Mouse (Mus musculus): ENCODE results near the gene Psmc2. TPM values are rescaled to one million over a fixed set of nuclear protein-coding genes. Genes with fewer than 3 reads are reported as not detected.

The Psmc2 gene
- polyA plus RNA-seq (2014; fragmentation: Illumina TruSeq; extraction: RNeasy Lipid Tissue Mini Kit (QIAGEN cat#74804); ENCODE audit: insufficient read depth, low read depth, low replicate concordance): 65.4 TPM

GRCm38 (mm10) chr5:21785053-21785452, at the start of gene Psmc2, which contains the start of gene Dnajc2:
Gene Psmc2 (plus strand): TSS chr5:21785283.
Gene Dnajc2 (minus strand): TSS chr5:21785251.

GRCm38 (mm10) chr5:21736956-21737585, 48.0 kb upstream of the Psmc2 start, which contains the start of gene Pmpcb:
Gene Pmpcb (plus strand): TSS chr5:21737141.

Other genes starting within 250 kb of the Psmc2 start
- gene Lrrc17, start 241.7 kb upstream of the Psmc2 start, polyA plus RNA-seq (2014; fragmentation: Illumina TruSeq; extraction: RNeasy Lipid Tissue Mini Kit (QIAGEN cat#74804); ENCODE audit: insufficient read depth, low read depth, low replicate concordance): 5.5 TPM
- gene Fbxl13, start 139.6 kb upstream of the Psmc2 start, polyA plus RNA-seq (2014; fragmentation: Illumina TruSeq; extraction: RNeasy Lipid Tissue Mini Kit (QIAGEN cat#74804); ENCODE audit: insufficient read depth, low read depth, low replicate concordance): 1.1 TPM
- 20.5 TPM for gene Armc10, start 139.5 kb upstream of the Psmc2 start, polyA plus RNA-seq (2014; fragmentation: Illumina TruSeq; extraction: RNeasy Lipid Tissue Mini Kit (QIAGEN cat#74804); ENCODE audit: insufficient read depth, low read depth, low replicate concordance)
- gene Napepld, start 83.9 kb upstream of the Psmc2 start, polyA plus RNA-seq (2014; fragmentation: Illumina TruSeq; extraction: RNeasy Lipid Tissue Mini Kit (QIAGEN cat#74804); ENCODE audit: insufficient read depth, low read depth, low replicate concordance): 2.8 TPM
- gene Pmpcb, start 48.1 kb upstream of the Psmc2 start, polyA plus RNA-seq (2014; fragmentation: Illumina TruSeq; extraction: RNeasy Lipid Tissue Mini Kit (QIAGEN cat#74804); ENCODE audit: insufficient read depth, low read depth, low replicate concordance): 39.7 TPM
- gene Dnajc2, start within 50 bp of the Psmc2 start, polyA plus RNA-seq (2014; fragmentation: Illumina TruSeq; extraction: RNeasy Lipid Tissue Mini Kit (QIAGEN cat#74804); ENCODE audit: insufficient read depth, low read depth, low replicate concordance): 18.3 TPM
- not detected for gene Slc26a5, start 80.3 kb downstream of the Psmc2 start, polyA plus RNA-seq (2014; fragmentation: Illumina TruSeq; extraction: RNeasy Lipid Tissue Mini Kit (QIAGEN cat#74804); ENCODE audit: insufficient read depth, low read depth, low replicate concordance)

Measured in lung, adult 10 weeks (tissue).